Mouse (Mus musculus) erythroid progenitor cell, adult 5-6 weeks (primary cell): Measurements from ENCODE around the gene Gm45140. TPM values are rescaled to one million over a fixed set of nuclear protein-coding genes. Genes with fewer than 3 reads are reported as not detected.
A peak's percentile ranks its signal among the peaks of the same experiment; 100 is the strongest.

Experiments
- ATAC-seq: replicated peaks from 2 replicates; pipeline ENCODE4 v1.8.0; 2016; ENCODE audit warnings: moderate number of reproducible peaks, mild to moderate bottlenecking, moderate TSS enrichment, inconsistent platforms; ENCODE audit not compliant: poor library complexity, low FRiP score, severe bottlenecking
- total RNA-seq, 2 experiments: library from RNA; stranded (forward) in 1 of 2; stranded (reverse) in 1 of 2; fragments of 150-400 nt in 1 of 2; fragments of 186-747, 209-891 nt in 1 of 2; gene quantifications; 2 replicates each; pipeline versions ENCODE4 v1.2.3 to v1.2.4; 2015 to 2017; ENCODE audit warnings: low replicate concordance in 2 of 2

Gene Gm45140
- total RNA-seq (2015; ENCODE audit: low replicate concordance) (1.8 and 4.2 TPM in 2 replicates), total RNA-seq (2017; ENCODE audit: low replicate concordance) (19.1 and 24.3 TPM in 2 replicates)

GRCm38 (mm10) chr6:87835695-87836094 is at the start of gene Gm45140:
Gm45140 (minus strand) TSS chr6:87835795.
- ATAC-seq, result no peak

- no peak for ATAC-seq
Observed at GRCm38 (mm10) chr6:87882816-87883215, 47.2 kb upstream of the Gm45140 start.

DNA sequence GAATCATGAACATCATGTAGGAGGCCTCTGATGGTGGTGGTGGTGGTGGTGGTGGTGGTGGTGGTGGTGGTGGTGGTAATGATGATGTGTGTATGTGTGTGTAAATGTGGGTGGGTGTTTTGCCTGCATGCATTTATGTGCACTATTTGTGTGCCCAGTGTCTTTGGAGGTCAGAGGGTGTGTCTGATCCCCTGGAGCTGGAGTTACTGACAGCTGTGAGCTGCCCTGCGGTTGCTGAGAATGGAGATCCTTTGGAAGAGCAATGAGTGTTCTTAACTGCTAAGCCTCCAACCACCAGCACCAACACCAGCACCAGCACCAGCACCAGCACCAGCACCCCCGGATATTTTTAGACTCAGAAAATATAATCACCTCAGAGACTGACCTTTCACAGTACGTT is 46.6 kb upstream of the Gm45140 start:
- ATAC-seq, result no peak

GRCm38 (mm10) chr6:87879628-87880027 is 44.0 kb upstream of the Gm45140 start:
- no peak for ATAC-seq

- ATAC-seq, result no peak
Observed at GRCm38 (mm10) chr6:87879010-87879409, 43.4 kb upstream of the Gm45140 start.

DNA sequence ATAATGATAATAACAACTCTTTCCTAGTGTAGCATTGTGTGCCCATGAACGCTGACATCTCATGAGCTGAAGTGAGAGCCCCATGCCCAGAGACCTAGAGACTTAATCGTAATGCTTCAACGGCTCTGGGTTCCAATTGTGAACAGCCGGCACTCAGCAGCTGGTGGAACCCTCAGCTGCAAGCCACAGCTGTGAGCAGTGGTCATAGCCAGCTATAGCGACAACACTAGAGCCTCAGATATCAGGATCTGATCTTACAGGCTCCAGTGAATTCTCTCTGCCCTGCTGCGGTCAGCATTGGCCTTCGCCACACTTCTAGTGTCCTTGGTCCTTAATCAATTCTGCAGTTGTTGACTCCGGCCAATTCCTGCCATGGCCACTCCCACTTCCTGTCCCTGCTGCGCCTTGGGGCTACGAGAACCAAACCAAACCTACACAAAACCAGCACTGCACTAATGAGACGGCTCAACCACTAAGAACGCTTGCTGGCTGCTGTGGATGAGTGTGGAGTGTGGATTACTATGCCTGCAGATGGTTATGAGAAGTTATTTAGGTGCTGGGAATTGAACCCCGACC is 40.6 kb upstream of the Gm45140 start:
- ATAC-seq, result no peak

DNA sequence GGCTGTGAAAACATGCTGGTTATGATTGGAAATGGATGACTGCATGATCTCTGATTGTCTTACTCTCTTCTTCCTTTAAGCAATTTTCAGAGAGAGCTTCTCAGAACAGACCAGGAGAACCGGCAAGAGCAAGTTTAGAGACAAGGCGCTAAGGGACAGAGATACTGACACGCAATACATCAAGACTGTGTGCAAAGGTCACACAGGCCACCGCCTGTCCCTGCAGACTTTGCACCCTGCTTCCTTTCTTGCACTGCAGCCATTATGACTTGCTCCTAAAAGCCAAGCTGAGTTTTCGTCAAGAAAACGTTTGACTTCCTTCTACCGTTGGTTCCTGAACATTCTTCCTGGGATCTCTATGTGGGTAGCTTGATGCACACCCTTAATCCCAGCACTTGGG is 40.0 kb upstream of the Gm45140 start:
- ATAC-seq, result no peak

GRCm38 (mm10) chr6:87875083-87875482 is 39.5 kb upstream of the Gm45140 start:
- no peak for ATAC-seq

- no peak for ATAC-seq
Observed at GRCm38 (mm10) chr6:87873963-87874362, 38.4 kb upstream of the Gm45140 start.

DNA sequence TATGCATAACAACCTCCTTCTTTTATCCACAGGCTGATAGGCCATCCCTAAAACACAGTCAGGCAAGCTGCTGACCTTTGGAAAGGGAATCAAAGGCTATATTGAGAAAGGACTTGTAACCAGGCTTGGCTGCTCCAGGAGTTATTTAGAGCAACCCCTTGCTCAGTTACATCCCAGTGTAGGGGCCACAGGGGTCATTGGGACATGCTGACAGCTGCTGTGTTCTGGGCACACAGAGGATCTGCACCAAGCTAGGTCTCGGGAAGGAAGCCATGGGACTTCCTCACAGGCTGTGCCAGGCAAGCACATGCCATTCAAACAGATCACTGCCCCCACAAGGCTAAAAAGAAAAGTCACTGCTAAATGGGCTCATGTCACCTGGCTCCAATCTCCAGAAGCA is 37.5 kb upstream of the Gm45140 start:
- ATAC-seq, result no peak

DNA sequence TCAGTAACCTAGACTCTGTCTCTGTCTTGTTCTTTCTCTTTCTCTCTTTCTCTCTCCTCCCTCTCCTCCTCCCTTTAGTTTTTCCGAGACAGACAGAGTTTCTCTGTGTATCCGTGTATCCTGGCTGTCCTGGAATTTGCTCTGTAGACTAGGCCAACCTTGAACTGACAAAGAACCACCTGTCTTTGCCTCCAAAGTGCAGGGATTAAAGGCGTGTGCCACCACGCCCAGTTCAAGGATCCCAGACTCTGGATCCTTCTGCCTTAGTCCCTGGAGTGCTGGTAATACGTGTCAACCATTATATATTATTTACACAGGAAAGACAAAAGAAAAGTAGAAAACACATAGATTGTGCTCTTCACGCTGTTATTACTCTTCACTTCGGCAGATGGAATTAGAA is 35.6 kb upstream of the Gm45140 start:
- ATAC-seq, result no peak

- no peak for ATAC-seq
Observed at GRCm38 (mm10) chr6:87870440-87870839, 34.8 kb upstream of the Gm45140 start.

GRCm38 (mm10) chr6:87868871-87869506 is 33.4 kb upstream of the Gm45140 start:
- no peak for ATAC-seq

- no peak for ATAC-seq
Observed at GRCm38 (mm10) chr6:87867256-87867655, 31.7 kb upstream of the Gm45140 start.

DNA sequence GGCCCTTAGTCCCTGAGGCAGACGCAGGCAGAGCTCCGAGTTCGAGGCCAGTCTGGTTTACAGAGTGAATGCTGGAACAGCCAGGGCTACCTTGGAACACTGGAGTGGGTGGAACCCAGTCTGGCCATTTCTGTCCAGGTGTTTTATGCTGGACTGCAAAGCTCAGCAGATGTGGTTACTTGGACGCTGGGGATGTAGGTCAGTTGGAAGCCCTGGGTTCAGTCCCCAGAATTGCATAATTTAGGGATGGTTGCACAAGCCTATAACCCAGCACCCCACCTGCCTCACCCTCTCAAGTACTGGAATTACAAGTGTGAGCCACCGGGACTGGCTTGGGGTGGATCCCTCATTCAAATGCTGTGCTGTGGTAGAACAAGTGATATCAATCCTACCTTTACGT is 30.6 kb upstream of the Gm45140 start:
- ATAC-seq, result no peak

DNA sequence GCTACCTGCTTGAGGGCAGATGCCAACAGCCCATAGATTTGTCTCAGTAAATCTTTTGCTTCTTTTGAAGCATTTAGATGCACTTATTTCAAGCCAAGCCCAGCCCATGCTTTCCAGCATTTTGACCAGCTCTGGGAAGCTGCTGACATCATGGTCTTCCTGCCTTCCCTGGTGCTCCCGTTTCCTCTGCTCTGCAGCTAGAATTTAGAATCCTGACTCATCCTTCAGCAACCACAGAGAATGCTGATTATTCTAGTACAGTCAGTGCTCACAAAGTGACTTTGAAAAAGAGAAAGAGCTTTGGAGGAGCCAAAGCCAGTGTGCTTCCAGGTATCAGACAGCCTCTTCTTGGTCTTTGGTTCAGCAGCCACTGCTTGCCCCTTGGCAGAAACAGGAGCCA is 21.5 kb upstream of the Gm45140 start:
- no peak for ATAC-seq

DNA sequence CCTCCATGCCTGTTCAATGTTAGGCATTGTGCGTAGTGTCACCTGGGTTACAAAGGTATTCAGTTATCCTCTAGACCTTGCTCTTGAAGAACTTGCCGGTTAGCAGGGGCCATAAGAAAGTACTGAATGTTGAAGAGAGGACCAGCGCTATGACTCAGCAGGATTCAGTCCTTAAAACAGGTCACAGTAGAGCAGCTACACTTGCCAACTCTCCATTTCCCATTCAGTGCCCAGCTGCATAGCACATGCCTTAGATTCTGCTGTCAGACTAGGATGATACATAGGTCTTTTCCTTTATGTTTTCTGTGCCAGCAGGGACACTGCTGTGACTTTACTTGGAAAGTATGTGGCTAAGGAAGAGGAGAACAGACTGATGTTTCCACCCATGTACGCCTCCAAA is 17.9 kb upstream of the Gm45140 start:
- no peak for ATAC-seq

GRCm38 (mm10) chr6:87851871-87852270 is 16.3 kb upstream of the Gm45140 start:
- no peak for ATAC-seq

- ATAC-seq, result peak; percentile 94
Observed at GRCm38 (mm10) chr6:87850900-87851614, 15.5 kb upstream of the Gm45140 start, which contains the start of gene Cnbp. Cnbp (minus strand) TSS chr6:87851106.

GRCm38 (mm10) chr6:87850155-87850899 is 14.7 kb upstream of the Gm45140 start:
- ATAC-seq, result peak; percentile 51
